ENCODE assay signal across 8 mouse cellular contexts in the genomic region with DNA sequence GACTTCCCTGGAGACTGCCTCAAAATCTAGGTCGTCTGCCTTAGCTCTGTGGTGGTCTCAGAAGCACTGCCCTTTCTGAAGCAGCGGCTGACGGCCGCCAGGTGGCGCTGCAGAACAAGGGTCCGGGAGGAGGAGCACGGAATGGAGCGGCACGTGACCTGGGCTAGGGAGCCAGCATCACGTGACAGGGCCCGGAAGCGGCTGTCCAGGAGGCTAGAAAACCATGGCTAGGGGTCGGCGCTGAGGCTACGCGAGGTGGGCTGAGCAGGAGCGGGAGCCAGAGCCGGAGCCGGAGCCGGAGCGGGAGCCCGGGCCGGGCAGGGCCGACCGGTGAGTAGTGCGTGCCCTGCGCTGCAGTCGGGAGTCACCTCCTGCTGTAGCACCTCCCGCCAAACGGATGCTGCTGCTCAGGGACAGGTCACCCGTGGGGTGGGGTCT. TPM values are rescaled to one million over a fixed set of nuclear protein-coding genes. Genes with fewer than 3 reads are reported as not detected.
DNase-seq lines count a peak whose midpoint lies in the region; ATAC-seq lines count a peak whose summit lies in the region.

A gene (plus strand): TSS at position 192 of the 438 bp plus-strand sequence.

- H3K4me3 ChIP-seq in forebrain, embryonic 10.5 days, result peak within 1 kb of the TSS; percentile 92
- H3K4me3 ChIP-seq in heart, embryonic 16.5 days (ENCODE audit: low read length), result peak within 1 kb of the TSS; percentile 91
- H3K4me3 ChIP-seq in liver, embryonic 15.5 days (replicated peaks), result peak within 1 kb of the TSS; percentile 90
- H3K4me3 ChIP-seq in neural tube, embryonic 12.5 days, result peak within 1 kb of the TSS; percentile 71

- H3K27me3 ChIP-seq in forebrain, embryonic 10.5 days (ENCODE audit: poor library complexity, severe bottlenecking), result no peaks in the 10 kb centered on the region
- no peaks in the 10 kb centered on the region for H3K27me3 ChIP-seq in heart, embryonic 16.5 days (ENCODE audit: control insufficient read depth, insufficient read depth, low read length)
- no peaks in the 10 kb centered on the region for H3K27me3 ChIP-seq in liver, embryonic 15.5 days
- no peaks in the 10 kb centered on the region for H3K27me3 ChIP-seq in neural tube, embryonic 12.5 days (replicated peaks)

- peak within 1 kb of the TSS; percentile 78 for H3K9ac ChIP-seq in heart, embryonic 16.5 days (ENCODE audit: low read length)
- H3K9ac ChIP-seq in liver, embryonic 15.5 days, result peak within 1 kb of the TSS; percentile 80
- peak within 1 kb of the TSS; percentile 73 for H3K9ac ChIP-seq in neural tube, embryonic 12.5 days

- peak; percentile 84 for DNase-seq in c-Kit-negative CD71-positive TER-119-positive erythroid progenitor cells, embryonic 14.5 days (ENCODE audit: low read depth, low spot score)
- peak; percentile 98 for DNase-seq in forebrain, embryonic 10.5 days (ENCODE audit: extremely low spot score, low spot score)
- DNase-seq in kidney, postnatal 36 days, result peak; percentile 95 to 99
- DNase-seq in telencephalon, adult 2 months (ENCODE audit: low read depth, low spot score), result peak; percentile 85

- under 1% methylated on average over 31 of the region's 31 CpGs for WGBS in forebrain, embryonic 10.5 days
- WGBS in heart, embryonic 16.5 days, result 0% methylated on average over 31 of the region's 31 CpGs
- under 1% methylated on average over 31 of the region's 31 CpGs for WGBS in liver, embryonic 15.5 days (ENCODE audit: insufficient replicate concordance)
- under 1% methylated on average over 31 of the region's 31 CpGs for WGBS in neural tube, embryonic 12.5 days

- no peaks in the 10 kb centered on the region for H3K9me3 ChIP-seq in forebrain, embryonic 10.5 days
- no peaks in the 10 kb centered on the region for H3K9me3 ChIP-seq in heart, embryonic 16.5 days (replicated peaks; ENCODE audit: control insufficient read depth, low read length)
- H3K9me3 ChIP-seq in liver, embryonic 15.5 days (replicated peaks), result no peaks in the 10 kb centered on the region
- H3K9me3 ChIP-seq in neural tube, embryonic 12.5 days, result no peaks in the 10 kb centered on the region

- peak within 1 kb of the TSS; percentile 68 for H3K4me2 ChIP-seq in heart, embryonic 16.5 days (ENCODE audit: low read depth, low read length)
- H3K4me2 ChIP-seq in liver, embryonic 15.5 days, result peak within 1 kb of the TSS; percentile 93
- H3K4me2 ChIP-seq in neural tube, embryonic 12.5 days (replicated peaks), result peak within 1 kb of the TSS; percentile 97

- H3K27ac ChIP-seq in forebrain, embryonic 10.5 days, result peak within 1 kb of the TSS; percentile 86
- H3K27ac ChIP-seq in heart, embryonic 16.5 days (ENCODE audit: low read length), result no peak within 1 kb of the TSS
- H3K27ac ChIP-seq in liver, embryonic 15.5 days (replicated peaks), result 0 out of 2 replicates have a peak within 1 kb of the TSS, but pooled peaks have one; percentile 38
- no peak within 1 kb of the TSS for H3K27ac ChIP-seq in neural tube, embryonic 12.5 days

- peak; percentile 96 for ATAC-seq in CD4-positive, CD25-positive, alpha-beta regulatory T cell, adult 4 months
- ATAC-seq in heart, embryonic 16.5 days (replicated peaks; ENCODE audit: extremely low read depth, insufficient read depth, low FRiP score), result peak; percentile 96
- peak; percentile 58 for ATAC-seq in liver, embryonic 15.5 days (ENCODE audit: insufficient read depth)
- peak; percentile 94 for ATAC-seq in neural tube, embryonic 12.5 days (ENCODE audit: low FRiP score, low read depth)

- H3K36me3 ChIP-seq in forebrain, embryonic 10.5 days (replicated peaks), result no peaks in the 10 kb centered on the region
- H3K36me3 ChIP-seq in heart, embryonic 16.5 days (ENCODE audit: control insufficient read depth, insufficient read depth), result no peaks in the 10 kb centered on the region
- no peaks in the 10 kb centered on the region for H3K36me3 ChIP-seq in liver, embryonic 15.5 days (replicated peaks)
- no peaks in the 10 kb centered on the region for H3K36me3 ChIP-seq in neural tube, embryonic 12.5 days

- peaks cover 16% of the 10 kb centered on the region for H3K4me1 ChIP-seq in forebrain, embryonic 10.5 days
- H3K4me1 ChIP-seq in heart, embryonic 16.5 days (ENCODE audit: control insufficient read depth, insufficient read depth, low read length), result peaks cover 8% of the 10 kb centered on the region; the same call in 1 of the 2 replicates
- H3K4me1 ChIP-seq in liver, embryonic 15.5 days (replicated peaks), result peaks cover 34% of the 10 kb centered on the region
- H3K4me1 ChIP-seq in neural tube, embryonic 12.5 days, result peaks cover 17% of the 10 kb centered on the region

RNA-seq across cellular contexts. Expression of the gene that starts here (rescaled TPM):
- polyA plus RNA-seq in CD4-positive, CD25-positive, alpha-beta regulatory T cell, adult 4 months (2017; shearing (Covaris generic)), result 1 to 10 TPM; 2.5 to 2.9 TPM
- polyA plus RNA-seq in forebrain, embryonic 10.5 days (2016; fragmentation: Nextera tagmentation; extraction: Ambion mirVana), result 1.1 and 1.4 TPM in 2 replicates
- 1.9 and 2.0 TPM in 2 replicates for polyA plus RNA-seq in heart, embryonic 16.5 days (2015; fragmentation: Nextera tagmentation; extraction: Ambion mirVana)
- 1.8 and 2.6 TPM in 2 replicates for polyA plus RNA-seq in liver, embryonic 15.5 days (2015; fragmentation: Nextera tagmentation; extraction: Ambion mirVana)
- polyA plus RNA-seq in neural tube, embryonic 12.5 days (2016; fragmentation: Nextera tagmentation; extraction: Ambion mirVana), result 2.3 and 3.1 TPM in 2 replicates

Comparison
In these comparisons a context has a peak if more than half of its experiments do, and no peak if none do; other contexts are left out.
1. H3K27ac ChIP-seq: peak in forebrain, embryonic 10.5 days (single experiment) and liver, embryonic 15.5 days (single experiment); none in heart, embryonic 16.5 days (single experiment) and neural tube, embryonic 12.5 days (single experiment).
2. Peak in every context shown above with its lines, with median percentiles within 50 percentile points of each other: ATAC-seq, DNase-seq, H3K4me3 ChIP-seq, H3K4me2 ChIP-seq and H3K9ac ChIP-seq.